Mouse (Mus musculus) adrenal gland, adult 18-20 months (tissue): ENCODE measurements around the gene Cfap157. TPM values are rescaled to one million over a fixed set of nuclear protein-coding genes. Genes with fewer than 3 reads are reported as not detected.

Source experiments
- total RNA-seq, 2 experiments: library from RNA; stranded (reverse); gene quantifications; 1 replicate in 1 of 2; 2 replicates in 1 of 2; pipeline ENCODE4 v1.2.3; 2021

Gene Cfap157
- total RNA-seq, 2 experiments from 2014 or later = 0.16 TPM; not detected in 1

Other genes with a start within 250 kb of the Cfap157 start
- 10 to 100 TPM; 27.4 to 41.0 TPM for gene Fam102a, start 249.1 kb downstream of the Cfap157 start, total RNA-seq
- 10 to 100 TPM; 49.7 to 58.0 TPM for gene Dpm2, start 213.6 kb downstream of the Cfap157 start, total RNA-seq
- not detected for gene Pip5kl1, start 209.6 kb downstream of the Cfap157 start, total RNA-seq
- not detected for gene 9430097D07Rik, start 208.7 kb downstream of the Cfap157 start, total RNA-seq
- gene St6galnac4, start 197.3 kb downstream of the Cfap157 start, total RNA-seq = 10 to 100 TPM in 1 of 2 experiments, 1 to 10 TPM in 1; 6.6 to 11.4 TPM
- 10 to 100 TPM; 52.4 to 67.9 TPM for gene St6galnac6, start 184.7 kb downstream of the Cfap157 start, total RNA-seq
- 10 to 100 TPM; 31.2 to 48.5 TPM for gene Ak1, start 162.7 kb downstream of the Cfap157 start, total RNA-seq
- gene Eng, start 137.8 kb downstream of the Cfap157 start, total RNA-seq = 10 to 100 TPM; 77.1 to 81.3 TPM
- gene Fpgs, start 80.3 kb downstream of the Cfap157 start, total RNA-seq = 10 to 100 TPM in 1 of 2 experiments, 1 to 10 TPM in 1; 8.2 to 10.3 TPM
- 10 to 100 TPM; 73.2 to 87.4 TPM for gene Cdk9, start 71.4 kb downstream of the Cfap157 start, total RNA-seq
- 10 to 100 TPM; 11.6 to 14.9 TPM for gene Sh2d3c, start 63.4 kb downstream of the Cfap157 start, total RNA-seq
- gene 6330409D20Rik, start 43.4 kb downstream of the Cfap157 start, total RNA-seq = not detected
- gene Tor2a, start 27.2 kb downstream of the Cfap157 start, total RNA-seq = 10 to 100 TPM; 18.2 to 22.3 TPM
- under 1 TPM; 0.13 to 0.26 TPM for gene Ttc16, start 8.8 kb downstream of the Cfap157 start, total RNA-seq
- gene Ptrh1, start 8.6 kb downstream of the Cfap157 start, total RNA-seq = 1 to 10 TPM; 5.4 to 9.9 TPM
- gene Stxbp1, start 62.8 kb upstream of the Cfap157 start, total RNA-seq = 10 to 100 TPM; 22.1 to 36.6 TPM
- gene Fam129b, start 91.7 kb upstream of the Cfap157 start, total RNA-seq = 10 to 100 TPM; 19.1 to 32.7 TPM
- 100 to 1,000 TPM; 162 to 167 TPM for gene Rpl12, start 177.1 kb upstream of the Cfap157 start, total RNA-seq
- 10 to 100 TPM; 16.6 to 23.4 TPM for gene Lrsam1, start 177.2 kb upstream of the Cfap157 start, total RNA-seq
- 10 to 100 TPM; 15.7 to 17.2 TPM for gene Slc2a8, start 197.7 kb upstream of the Cfap157 start, total RNA-seq